Mouse (Mus musculus) heart, adult 2 months (tissue): ENCODE data around the gene Magi2.

Experiments used
- CTCF ChIP-seq: fragments of 200-600 bp; IDR thresholded peaks from 2 replicates; pipeline ENCODE4 v1.8.1; 2022; ENCODE audit warnings: antibody characterized with exemption, mild to moderate bottlenecking, moderate library complexity
- POLR2A ChIP-seq: fragments of 200-500 bp; IDR thresholded peaks from 2 replicates; pipeline ENCODE4 v1.6.1; 2011; ENCODE audit warnings: mild to moderate bottlenecking, low read depth, low read length, control low read depth; ENCODE audit not compliant: insufficient read depth

- TF ChIP-seq POLR2A (no peak), CTCF (no peak)
Observed at GRCm38 (mm10) chr5:19227281-19227680, 445 bp downstream of the Magi2 start.
